Mouse (Mus musculus) neutrophil, adult 5-6 weeks (primary cell): Measurements from ENCODE around the gene Panx3. TPM values are rescaled to one million over a fixed set of nuclear protein-coding genes. Genes with fewer than 3 reads are reported as not detected.
A peak's percentile ranks its signal among the peaks of the same experiment; 100 is the strongest.

ENCODE experiments used
- ATAC-seq: fragments of 151-379, 151-347 bp; 2 replicates; pipeline ENCODE4 v1.8.0; 2017; ENCODE audit warnings: mild to moderate bottlenecking, moderate TSS enrichment; ENCODE audit not compliant: insufficient number of reproducible peaks, poor library complexity, low FRiP score, severe bottlenecking; ENCODE audit errors: extremely low read depth
- total RNA-seq: library from RNA; stranded (forward); fragments of 200-1000 nt; gene quantifications from 2 replicates; pipeline ENCODE4 v1.2.3, GENCODE M21; 2017

The Panx3 gene
- total RNA-seq, 1 experiment from 2014 or later, result not detected

DNA sequence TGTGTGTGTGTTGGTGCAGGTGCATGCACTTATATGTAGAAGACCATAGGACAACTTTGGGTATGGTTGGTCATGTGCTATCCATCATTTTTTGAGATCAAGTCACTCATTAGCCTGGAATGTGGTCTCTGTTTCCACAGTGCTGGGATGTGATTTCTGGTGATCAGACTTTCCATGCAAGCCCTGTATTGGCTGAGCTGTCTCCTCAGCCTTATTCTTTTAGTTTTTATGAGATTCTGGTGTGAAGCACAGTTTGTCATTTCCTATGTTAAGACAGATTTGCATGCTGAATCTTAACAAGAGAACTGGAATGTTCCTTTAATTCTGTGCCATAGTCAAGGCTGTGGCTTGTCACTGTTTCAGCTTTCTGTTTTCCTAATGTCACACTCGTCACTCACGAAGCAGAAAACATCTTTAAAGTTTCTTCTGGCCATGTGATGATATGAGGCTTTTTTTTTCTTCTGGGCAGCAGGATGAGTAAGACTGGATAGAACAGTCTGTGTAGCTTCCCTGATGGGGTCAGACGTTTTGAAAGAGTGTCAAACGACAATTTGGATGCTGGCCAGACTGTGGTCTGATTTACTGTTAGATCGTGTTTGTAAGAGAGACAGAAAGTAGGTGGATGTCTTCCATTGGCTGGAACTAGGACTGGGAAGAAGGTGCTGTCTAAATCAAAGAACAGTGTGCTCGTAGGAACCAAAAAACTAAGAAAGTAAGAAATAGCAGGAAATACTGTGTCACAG is 32.1 kb downstream of the Panx3 start:
- ATAC-seq, result no peak

DNA sequence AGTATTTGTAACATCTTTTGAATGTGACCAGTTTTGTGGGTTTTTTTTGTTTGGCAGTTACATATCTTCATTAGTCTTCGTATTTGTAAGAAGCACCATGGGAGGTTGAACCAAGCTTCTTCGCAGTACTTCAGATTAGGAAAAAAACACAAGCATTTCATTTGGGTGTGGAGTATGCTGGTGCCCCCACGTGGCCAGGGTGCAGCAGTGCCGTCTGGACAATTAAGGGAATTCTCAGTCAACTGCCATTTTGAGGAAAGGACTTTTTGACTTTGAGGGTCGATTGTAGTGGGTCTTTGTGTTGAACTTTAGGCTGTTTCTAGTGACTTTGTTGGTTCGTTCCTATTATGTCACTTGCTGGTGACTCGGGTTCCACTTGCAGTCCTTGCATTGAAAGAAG is 32.7 kb downstream of the Panx3 start:
- peak; percentile 56; the same call in 1 of the 2 replicates for ATAC-seq

DNA sequence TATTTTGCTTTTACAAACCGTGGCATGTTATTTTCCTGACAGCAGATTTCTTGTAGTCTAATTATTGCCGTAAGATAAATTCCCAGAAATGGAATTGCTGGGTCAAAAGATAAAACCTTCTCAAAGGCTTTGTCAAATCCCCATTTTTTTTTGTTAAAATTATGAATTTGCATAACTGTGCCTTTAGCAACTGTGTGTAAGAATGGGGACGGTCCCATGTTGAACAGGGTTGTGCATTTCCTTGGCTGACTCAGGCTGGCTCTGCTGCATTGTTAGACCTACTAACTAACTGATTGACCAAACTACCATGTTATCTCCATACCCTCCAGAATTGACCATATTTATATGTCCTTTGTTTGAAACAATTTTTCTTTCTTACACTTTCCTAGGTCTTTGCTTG is 34.8 kb downstream of the Panx3 start:
- ATAC-seq, result no peak

DNA sequence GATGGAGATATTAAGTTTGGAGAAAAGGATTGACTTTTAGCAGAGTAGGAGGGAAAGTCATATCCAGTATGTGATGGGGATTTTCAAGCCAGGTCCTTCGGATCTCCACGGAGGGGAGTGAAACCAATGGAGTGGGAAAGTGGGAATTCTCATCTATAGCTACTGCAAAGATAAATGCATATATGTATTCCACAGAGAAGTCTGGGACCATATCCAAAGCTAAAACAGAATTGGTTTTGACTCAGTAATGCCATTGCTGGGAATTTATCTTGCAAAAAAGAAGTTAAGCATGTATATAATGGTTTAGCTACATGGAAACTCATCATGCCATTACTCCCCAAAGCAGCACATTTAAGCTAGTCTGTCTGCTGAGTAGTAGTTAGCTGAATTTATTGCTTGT is 36.7 kb downstream of the Panx3 start:
- ATAC-seq, result no peak

DNA sequence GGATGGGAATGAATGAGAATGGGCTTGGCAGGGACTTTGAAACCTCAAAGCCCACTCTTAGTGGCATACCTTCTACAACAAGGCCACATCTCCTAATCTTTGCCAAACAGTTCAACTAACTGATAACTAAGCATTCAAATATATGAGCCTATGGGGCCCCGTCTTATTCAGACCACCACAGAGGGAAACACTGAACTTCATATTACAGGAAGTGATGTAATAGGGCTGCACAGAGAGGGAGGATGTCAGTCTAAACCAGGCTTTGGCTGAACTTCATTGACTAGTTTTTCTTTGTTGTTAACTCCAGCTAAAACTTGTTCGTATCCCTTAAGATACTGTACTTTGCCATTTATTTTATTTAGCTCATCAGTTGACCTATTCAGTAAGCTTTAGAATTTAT is 39.1 kb downstream of the Panx3 start:
- ATAC-seq, result no peak

DNA sequence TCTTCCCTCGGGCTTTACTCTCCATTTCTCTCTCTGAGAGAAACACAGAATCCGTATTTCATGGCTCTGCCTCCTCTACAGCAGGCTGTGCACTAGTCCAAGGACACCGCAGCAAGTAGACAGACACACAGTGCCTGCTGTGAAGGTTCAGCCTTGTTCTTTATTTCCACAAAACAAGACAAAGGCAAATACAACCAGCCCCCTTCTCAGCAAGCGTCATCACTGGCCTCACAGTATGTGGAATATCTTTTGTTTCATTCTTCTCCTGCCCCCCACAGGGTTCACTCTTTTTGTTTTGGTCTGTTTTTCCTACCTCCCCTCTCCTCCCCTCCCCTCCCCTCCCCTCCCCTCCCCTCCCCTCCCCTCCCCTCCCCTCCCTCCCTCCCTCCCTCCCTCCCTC is 40.5 kb downstream of the Panx3 start:
- no peak for ATAC-seq

DNA sequence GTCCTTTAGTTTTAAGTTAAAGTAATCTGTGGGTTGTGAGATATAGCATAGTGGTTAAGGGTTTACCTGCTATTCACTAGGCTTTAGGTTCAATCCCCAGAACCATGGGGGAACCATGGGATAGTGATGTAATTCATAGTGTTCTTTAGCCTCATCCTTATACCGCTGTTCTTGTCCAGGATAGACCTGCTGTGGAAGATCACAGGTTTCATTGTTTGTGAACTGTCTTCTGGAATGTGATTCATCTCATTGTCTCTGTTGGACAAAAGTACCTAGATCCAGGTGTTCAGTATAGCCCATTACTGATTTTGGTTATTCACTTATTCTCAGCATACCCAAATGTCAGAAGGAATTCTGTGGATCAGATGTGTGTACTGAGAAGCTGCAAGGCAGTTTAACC is 41.8 kb downstream of the Panx3 start:
- no peak for ATAC-seq

DNA sequence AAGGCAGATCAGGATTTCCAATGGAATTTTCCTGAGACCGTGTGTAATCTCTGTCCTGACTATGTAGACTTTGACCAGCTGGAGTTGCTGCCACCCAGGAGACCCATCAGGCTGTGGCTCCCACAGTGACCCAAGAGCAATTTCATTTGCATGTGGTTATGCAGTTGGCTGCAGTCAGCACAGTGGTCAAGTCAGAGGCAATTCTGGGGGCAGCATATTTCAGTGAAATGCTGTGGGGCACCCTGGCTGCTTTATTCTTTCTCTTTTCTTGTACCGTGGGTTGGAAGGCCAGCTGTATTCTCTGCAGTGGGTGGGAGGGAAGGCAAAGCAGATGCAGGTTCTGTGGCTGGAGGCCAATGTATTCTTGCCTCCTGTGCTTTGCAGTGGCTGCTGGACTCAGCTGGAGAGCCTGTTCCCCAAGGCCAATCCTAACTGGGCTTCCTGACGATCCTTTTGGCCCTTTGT is 42.9 kb downstream of the Panx3 start:
- ATAC-seq, result no peak

DNA sequence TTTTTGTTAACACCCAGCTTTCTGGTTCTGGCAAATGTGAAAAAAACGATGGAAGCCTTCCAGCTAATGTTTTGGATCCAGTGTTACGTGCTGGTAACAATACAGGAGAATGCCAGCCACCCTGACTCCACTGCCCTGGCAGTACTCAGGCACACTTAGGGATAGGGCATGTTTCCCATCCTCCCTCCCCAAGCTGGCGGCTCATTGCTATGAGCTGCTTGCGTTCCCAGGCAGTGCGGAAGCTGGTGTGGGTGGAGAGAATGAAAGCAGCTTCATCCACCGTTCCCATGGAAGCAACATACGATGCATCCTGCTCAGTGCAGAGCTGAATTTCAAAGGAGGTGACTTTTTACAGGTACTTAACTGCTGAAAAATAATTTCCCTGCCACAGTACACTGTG is 43.4 kb downstream of the Panx3 start:
- no peak for ATAC-seq

DNA sequence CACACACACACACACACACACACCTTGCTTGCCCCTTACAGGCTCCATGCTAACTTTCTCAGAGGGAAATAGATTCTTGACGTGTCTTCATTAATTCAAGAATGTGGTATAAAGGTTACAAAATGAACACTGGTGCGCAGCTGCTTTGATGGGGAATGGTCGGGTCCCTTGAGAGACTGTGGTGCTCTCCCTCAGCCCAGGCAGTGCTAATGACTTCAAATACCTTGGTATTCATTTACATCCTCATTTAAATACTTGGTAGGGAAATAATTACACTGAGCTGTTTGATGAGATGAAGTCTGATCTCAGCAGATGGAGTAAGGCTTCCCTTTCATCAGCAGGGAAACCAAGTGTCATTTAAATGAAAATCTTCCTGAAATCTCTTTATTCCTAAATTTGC is 43.9 kb downstream of the Panx3 start:
- ATAC-seq, result no peak

DNA sequence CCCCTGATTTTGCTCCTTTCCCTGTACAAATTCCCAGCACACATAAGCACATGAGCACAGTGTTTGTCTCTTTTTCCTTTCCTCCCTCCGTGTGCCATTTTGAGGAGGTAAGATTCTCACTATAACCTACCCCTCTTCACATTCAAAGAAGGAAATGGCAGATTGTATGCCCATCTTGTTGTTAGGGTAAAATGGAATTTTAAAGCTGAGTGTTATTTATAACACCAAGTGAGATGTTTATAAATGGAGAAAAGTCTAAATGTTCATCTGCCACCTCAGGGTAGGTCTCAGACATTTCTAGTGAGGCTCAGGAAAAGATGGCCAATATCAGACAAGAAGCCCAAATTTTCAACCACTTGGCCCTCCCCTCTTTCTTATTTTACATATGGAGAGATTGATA is 44.5 kb downstream of the Panx3 start:
- no peak for ATAC-seq

DNA sequence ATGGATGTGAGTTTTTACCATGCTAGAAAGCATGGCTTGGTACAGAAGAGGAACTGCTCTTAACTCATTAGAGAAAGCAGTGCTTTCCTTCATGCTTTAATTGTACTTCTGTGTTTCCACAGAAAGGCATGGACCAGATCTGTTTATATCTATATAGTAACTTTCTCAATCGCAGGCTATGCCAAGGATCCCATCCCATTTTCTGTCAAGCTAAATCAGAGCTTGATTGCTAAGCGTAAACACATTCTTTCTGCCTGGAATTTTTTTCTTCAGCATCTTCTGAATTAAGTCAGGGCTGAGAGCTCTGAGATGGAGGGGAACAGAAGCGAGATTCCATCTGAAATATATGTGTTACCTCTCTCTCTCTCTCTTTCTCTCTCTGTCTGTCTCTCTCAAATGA is 45.1 kb downstream of the Panx3 start:
- ATAC-seq, result no peak

DNA sequence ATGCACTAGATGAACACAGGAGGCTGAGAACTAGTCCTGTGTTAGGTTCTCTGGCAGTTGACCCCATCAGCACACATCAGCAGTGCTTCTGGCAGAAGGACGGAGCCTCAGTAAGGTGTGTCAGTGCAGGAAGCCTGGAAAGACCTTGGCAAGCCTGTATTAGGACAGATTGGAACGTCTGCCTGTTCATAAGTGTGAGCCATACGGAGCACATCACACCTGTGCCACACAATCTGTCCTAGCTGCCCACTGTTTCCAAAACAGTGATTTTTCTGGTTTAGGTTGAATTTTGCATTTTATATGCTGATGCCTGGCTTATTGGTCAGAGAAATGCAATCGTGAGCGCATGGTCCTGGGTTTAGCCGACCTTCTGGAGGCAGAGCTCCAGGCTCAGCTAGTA is 47.7 kb downstream of the Panx3 start:
- ATAC-seq, result no peak

DNA sequence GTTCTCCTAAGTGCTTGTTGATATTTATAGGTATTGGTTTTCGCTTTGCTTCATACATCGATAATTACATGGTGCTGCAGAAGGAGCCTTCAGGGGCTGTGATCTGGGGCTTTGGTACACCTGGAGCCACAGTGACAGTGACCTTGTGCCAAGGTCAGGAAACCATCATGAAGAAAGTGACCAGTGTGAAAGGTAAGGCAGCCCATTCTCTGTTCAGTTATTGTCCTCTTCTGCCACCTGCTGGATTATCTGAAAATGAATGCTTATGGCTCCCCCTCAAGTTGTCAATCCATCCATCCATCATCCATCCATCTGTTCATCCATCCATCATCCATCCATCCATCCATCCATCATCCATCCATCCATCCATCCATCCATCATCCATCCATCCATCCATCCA is 52.3 kb downstream of the Panx3 start:
- ATAC-seq, result peak; percentile 35; the same call in 1 of the 2 replicates

DNA sequence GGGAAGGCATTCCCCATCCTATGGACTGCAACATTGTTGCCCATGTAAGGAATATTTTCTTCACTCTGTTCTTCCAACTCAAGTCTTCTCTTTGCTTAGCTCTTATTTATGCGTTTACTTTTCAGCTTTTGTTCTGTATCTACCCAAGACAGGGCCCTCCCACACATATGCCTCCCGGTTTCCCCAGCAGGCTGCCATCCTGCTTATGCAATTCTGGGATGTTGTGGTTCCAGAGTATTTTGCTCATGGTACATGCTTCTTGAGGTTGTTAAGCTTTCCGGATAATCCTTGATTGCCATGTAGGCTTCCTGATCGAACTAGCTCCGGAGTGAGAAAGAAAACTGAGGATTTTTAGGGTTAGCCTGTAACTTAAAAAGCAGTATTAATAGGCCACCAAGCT is 53.8 kb downstream of the Panx3 start:
- ATAC-seq, result no peak

DNA sequence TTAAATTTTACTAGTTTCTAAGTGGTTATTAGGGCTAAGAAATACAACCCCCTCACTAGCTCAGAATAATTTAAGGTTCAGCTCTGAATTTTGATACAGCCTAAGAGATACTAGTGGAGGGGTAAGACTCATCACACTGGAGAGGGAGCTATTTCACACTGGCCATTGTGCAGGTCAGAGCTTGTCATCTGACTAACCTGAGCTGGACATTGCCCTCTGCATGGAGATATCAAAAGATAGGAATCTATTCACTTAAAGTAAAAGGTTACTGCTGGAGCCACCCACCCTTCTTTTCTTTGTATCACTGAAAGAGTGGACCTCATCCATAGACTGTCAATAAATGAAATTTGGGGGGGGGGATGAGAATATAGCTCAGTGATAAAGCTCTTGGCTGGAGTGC is 54.7 kb downstream of the Panx3 start:
- ATAC-seq, result no peak

DNA sequence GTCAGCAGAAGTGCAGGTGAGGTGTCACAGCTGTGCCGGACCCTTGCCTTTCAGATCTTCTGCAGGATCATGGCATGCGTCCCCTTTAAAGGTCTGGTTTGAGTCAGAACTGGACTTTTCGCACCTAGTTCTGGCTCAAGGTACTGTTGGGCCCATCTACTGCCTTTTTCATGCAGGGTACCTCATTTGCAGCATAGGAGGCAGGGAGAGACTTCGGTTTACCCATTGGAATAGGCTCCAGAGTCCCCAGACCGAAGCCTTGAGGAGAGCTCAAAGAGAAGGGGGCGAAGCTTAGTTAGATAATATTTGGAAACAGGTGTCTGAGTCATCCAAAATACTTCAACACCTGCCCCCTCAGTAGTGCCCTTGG is 55.1 kb downstream of the Panx3 start:
- ATAC-seq, result no peak

DNA sequence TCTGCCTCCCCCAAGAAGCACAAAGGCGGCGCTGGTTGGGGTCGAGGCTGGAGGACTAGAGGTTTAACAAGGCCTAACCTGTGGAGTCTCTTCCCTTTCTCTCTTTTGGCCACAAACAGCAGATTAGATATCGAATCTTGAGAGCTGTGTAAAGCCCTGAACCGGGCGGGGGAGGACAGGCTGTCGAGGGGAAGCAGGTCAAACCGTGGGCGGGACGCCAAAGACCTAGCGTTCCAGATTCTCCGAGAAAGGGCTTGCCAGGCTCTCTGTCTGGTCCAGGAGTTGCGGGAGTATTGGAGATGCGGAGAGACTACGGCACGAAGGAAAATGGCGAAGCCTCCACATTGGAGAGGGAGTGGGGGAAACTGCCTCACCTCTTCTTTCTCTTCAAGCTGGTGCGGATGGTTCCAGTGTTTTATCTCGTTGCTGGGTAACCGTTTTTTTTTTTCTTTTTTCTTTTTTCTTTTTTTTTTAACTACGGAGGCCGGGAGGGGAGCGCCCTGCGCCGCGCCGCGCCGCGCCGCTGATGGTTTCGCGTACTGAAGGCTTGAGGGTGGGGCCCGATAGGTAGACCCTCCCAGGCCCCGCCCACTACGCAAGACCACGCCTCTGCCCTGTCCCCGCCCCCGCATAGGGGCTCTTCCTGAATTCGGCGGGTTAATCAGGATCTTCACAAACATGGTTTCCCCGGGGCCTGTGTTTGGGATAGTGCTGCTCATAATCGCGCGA is 55.7 kb downstream of the Panx3 start, which contains the start of gene Spa17:
Gene Spa17, minus strand, starts transcription at position 541 of the 729 bp plus-strand sequence.
- peak; percentile 79 for ATAC-seq
